Mouse (Mus musculus) small intestine, adult 2 months (tissue): ENCODE measurements around the gene Amer3.

Experiments
- CTCF ChIP-seq: fragments of 200-500 bp; IDR thresholded peaks from 2 replicates; pipeline ENCODE4 v1.5.1; 2012; ENCODE audit warnings: low read depth, mild to moderate bottlenecking, control low read depth, inconsistent platforms, low read length, moderate library complexity, mixed read lengths; ENCODE audit not compliant: insufficient replicate concordance, insufficient read length; ENCODE audit errors: extremely low read depth
- POLR2A ChIP-seq: fragments of 200-500 bp; IDR thresholded peaks from 2 replicates; pipeline ENCODE4 v1.6.1; 2012; ENCODE audit warnings: low read depth, mild to moderate bottlenecking, control low read depth, inconsistent platforms, low read length, moderate library complexity

GRCm38 (mm10) chr1:34569876-34570275 is 9.6 kb upstream of the Amer3 start:
- no peak for TF ChIP-seq CTCF
- no peak for TF ChIP-seq POLR2A
